Mouse (Mus musculus) heart, postnatal 14 days (tissue): ENCODE measurements around the gene Prkx. TPM values are rescaled to one million over a fixed set of nuclear protein-coding genes. Genes with fewer than 3 reads are reported as not detected.

ENCODE experiments used
- total RNA-seq, 2 experiments: library from RNA; stranded (reverse); gene quantifications; 2 replicates each; pipeline ENCODE4 v1.2.3; 2021

Gene Prkx
- total RNA-seq, 2 experiments from 2014 or later: 16.0 to 21.4 TPM

Other genes with a start within 250 kb of the Prkx start
- not detected for gene Pbsn, start 57.3 kb upstream of the Prkx start, total RNA-seq
- not detected for gene Gm14744, start 68.5 kb upstream of the Prkx start, total RNA-seq
- not detected for gene 5430402E10Rik, start 128.8 kb upstream of the Prkx start, total RNA-seq